Mouse (Mus musculus): ENCODE results near the gene Gm13694.
"Not testable (repeated sequence)": the region's sequence is repeated elsewhere in the genome, so short reads cannot be mapped to it uniquely, and the experiment has no call there.

Gm13694 gene

DNA sequence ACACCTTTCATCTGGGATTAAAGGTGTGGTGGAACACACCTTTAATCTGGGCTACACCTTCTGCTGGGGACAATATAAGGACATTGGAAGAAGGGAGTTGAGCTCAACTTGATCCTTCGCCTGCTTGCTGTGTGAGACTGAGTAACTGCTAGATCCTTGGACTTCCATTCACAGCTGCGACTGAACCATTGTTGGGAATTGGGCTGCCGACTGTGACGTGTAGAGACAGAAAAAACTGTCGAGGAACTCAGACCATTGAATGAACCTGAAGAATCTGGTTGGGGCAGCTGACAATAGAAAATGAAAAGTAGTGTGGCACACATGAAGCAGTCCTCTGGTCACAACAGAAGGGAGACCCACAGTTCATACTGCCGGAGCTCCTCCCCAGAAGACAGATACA lies at the start of gene Gm13694:
TSS of gene Gm13694 (plus strand) at position 301 of the 400 bp plus-strand sequence.
- DNase-seq (ENCODE audit: low read depth, low spot score) = not testable (repeated sequence)

DNA sequence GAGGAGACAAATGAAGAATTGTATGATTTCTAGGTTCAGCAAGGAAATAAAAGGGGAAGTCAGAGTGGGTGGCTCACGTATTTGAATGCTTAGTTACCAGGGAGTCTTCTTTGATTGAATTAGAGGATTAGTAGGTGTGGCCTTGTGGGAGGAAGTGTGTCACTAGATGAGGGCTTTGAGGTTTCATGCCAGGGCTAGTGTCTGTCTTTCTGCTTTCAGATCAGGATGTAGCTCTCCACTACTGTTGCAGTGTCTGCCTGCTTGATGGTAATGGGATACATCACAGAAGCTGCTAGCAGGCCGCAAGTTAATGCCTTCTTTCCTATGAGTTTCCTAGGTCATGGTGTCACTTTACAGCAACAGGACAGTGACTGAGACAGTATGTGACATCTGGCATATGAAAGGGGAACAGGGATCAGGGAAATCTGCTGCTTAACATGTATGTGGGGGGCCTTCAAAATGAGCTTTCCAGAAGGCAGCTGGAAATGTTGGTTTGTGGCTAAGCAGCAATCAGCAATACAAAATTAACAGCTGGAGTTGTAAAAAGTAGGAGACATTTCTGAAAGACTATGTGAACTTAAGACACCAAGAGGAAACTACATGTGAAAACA lies 49.1 kb upstream of the Gm13694 start:
- DNase-seq (ENCODE audit: low read depth, low spot score) = no peak

DNA sequence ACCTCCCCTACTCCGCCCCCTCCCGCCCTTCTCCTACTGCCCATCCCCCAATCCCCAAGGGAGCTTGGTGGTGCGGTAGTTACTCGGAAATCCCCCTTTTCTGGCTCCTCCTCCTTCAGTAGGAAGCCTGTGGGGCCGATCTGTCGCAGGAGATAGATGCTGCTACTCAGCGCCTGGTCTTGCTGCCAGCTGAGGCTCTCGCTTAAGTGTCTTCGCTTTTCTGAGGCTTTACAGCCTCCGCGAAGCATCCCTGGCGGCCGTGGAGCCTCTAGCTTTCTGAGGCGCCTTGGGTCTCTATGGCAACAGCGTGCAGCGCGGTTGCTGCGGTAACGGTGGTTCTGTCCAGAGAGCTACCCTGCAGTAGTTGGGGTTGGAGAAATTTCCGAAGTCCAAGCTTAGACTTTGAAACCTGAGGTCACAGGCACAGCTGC lies 37.8 kb upstream of the Gm13694 start, which contains the start of gene Zswim2:
TSS of gene Zswim2 (minus strand) at position 298 of the 431 bp plus-strand sequence.
- DNase-seq (ENCODE audit: low read depth, low spot score) = peak; percentile 70

DNA sequence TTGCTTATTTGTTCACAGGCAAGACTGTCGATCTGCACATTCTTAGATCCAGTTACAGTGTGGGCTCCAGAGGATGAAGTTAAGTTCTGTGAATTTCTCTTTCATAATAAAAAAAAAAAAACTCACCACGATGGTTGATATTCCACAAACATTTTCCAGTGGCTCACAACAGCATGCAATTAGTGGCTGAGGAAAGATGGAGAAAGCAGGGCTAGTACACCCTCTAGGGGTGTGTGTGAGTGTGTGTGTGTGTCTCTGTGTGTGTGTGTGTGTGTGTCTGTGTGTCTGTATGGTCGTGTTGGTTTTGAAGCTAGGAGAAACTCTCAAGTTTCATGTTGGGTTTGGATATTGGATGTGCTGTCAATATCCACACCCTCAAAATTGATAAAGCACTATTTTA lies 37.4 kb upstream of the Gm13694 start:
- no peak for DNase-seq (ENCODE audit: low read depth, low spot score)

DNA sequence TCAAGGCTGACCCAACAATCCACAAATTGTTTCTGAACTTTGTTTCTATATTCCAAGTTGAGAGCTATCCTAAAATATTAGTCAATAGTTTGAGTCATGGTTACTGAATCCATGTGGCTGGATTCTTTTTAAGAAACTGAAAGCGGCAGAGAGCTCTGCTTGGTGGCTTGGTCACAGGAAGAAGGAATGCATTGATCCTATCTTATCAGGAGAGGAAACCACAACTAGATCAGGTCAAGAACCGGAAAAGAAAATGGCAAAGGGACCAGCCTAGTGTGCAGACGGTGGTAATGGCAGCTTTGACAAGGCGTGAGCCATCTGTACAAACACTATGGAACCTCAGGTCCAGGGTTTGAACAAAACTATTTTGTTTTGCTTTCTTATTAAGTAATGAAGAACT lies 36.9 kb upstream of the Gm13694 start:
- DNase-seq (ENCODE audit: low read depth, low spot score) = no peak

DNA sequence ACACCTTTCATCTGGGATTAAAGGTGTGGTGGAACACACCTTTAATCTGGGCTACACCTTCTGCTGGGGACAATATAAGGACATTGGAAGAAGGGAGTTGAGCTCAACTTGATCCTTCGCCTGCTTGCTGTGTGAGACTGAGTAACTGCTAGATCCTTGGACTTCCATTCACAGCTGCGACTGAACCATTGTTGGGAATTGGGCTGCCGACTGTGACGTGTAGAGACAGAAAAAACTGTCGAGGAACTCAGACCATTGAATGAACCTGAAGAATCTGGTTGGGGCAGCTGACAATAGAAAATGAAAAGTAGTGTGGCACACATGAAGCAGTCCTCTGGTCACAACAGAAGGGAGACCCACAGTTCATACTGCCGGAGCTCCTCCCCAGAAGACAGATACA lies 23.3 kb upstream of the Gm13694 start, which contains the start of gene Gm13698:
TSS of gene Gm13698 (plus strand) at position 301 of the 400 bp plus-strand sequence.
- DNase-seq (ENCODE audit: low read depth, low spot score) = not testable (repeated sequence)

DNA sequence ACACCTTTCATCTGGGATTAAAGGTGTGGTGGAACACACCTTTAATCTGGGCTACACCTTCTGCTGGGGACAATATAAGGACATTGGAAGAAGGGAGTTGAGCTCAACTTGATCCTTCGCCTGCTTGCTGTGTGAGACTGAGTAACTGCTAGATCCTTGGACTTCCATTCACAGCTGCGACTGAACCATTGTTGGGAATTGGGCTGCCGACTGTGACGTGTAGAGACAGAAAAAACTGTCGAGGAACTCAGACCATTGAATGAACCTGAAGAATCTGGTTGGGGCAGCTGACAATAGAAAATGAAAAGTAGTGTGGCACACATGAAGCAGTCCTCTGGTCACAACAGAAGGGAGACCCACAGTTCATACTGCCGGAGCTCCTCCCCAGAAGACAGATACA lies 17.5 kb upstream of the Gm13694 start, which contains the start of gene Gm13693:
TSS of gene Gm13693 (plus strand) at position 301 of the 400 bp plus-strand sequence.
- not testable (repeated sequence) for DNase-seq (ENCODE audit: low read depth, low spot score)

DNA sequence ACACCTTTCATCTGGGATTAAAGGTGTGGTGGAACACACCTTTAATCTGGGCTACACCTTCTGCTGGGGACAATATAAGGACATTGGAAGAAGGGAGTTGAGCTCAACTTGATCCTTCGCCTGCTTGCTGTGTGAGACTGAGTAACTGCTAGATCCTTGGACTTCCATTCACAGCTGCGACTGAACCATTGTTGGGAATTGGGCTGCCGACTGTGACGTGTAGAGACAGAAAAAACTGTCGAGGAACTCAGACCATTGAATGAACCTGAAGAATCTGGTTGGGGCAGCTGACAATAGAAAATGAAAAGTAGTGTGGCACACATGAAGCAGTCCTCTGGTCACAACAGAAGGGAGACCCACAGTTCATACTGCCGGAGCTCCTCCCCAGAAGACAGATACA lies 11.7 kb upstream of the Gm13694 start, which contains the start of gene Gm13695:
TSS of gene Gm13695 (plus strand) at position 301 of the 400 bp plus-strand sequence.
- not testable (repeated sequence) for DNase-seq (ENCODE audit: low read depth, low spot score)

DNA sequence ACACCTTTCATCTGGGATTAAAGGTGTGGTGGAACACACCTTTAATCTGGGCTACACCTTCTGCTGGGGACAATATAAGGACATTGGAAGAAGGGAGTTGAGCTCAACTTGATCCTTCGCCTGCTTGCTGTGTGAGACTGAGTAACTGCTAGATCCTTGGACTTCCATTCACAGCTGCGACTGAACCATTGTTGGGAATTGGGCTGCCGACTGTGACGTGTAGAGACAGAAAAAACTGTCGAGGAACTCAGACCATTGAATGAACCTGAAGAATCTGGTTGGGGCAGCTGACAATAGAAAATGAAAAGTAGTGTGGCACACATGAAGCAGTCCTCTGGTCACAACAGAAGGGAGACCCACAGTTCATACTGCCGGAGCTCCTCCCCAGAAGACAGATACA lies 5.9 kb upstream of the Gm13694 start, which contains the start of gene Gm13696:
TSS of gene Gm13696 (plus strand) at position 301 of the 400 bp plus-strand sequence.
- not testable (repeated sequence) for DNase-seq (ENCODE audit: low read depth, low spot score)

DNA sequence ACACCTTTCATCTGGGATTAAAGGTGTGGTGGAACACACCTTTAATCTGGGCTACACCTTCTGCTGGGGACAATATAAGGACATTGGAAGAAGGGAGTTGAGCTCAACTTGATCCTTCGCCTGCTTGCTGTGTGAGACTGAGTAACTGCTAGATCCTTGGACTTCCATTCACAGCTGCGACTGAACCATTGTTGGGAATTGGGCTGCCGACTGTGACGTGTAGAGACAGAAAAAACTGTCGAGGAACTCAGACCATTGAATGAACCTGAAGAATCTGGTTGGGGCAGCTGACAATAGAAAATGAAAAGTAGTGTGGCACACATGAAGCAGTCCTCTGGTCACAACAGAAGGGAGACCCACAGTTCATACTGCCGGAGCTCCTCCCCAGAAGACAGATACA lies 5.7 kb downstream of the Gm13694 start, which contains the start of gene Gm13697:
TSS of gene Gm13697 (plus strand) at position 301 of the 400 bp plus-strand sequence.
- DNase-seq (ENCODE audit: low read depth, low spot score) = not testable (repeated sequence)

DNA sequence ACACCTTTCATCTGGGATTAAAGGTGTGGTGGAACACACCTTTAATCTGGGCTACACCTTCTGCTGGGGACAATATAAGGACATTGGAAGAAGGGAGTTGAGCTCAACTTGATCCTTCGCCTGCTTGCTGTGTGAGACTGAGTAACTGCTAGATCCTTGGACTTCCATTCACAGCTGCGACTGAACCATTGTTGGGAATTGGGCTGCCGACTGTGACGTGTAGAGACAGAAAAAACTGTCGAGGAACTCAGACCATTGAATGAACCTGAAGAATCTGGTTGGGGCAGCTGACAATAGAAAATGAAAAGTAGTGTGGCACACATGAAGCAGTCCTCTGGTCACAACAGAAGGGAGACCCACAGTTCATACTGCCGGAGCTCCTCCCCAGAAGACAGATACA lies 11.5 kb downstream of the Gm13694 start, which contains the start of gene Gm13691:
TSS of gene Gm13691 (plus strand) at position 301 of the 400 bp plus-strand sequence.
- not testable (repeated sequence) for DNase-seq (ENCODE audit: low read depth, low spot score)

DNA sequence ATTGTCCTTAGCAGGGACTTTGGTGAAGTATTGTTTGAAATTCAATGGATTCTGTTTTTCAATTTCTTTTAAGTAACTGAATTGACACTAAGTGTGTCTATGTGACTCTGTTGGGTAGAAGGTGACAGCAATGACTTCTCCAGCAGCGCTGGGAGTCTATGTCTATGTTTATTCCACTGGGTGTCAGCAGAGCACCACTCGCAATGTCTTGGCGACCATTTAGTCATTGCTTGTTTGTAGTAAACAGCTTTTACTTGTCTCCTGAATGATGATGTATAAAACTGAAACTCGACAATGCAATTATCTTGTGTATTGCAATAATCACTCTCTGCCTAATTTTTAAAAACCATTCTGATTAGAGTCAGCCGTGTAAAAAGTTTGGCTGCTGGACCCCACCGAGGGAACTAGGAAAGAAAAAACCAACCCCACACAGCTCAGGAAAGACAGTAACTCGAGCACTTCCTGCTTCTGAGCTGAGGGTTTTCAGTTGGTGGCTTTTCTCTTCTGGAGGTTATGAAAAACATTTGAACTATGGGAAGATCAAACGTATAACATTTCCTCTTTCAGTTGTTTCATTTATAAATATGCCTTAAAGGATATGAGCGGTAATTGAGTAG lies 15.0 kb downstream of the Gm13694 start:
- not testable (repeated sequence) for DNase-seq (ENCODE audit: low read depth, low spot score)

DNA sequence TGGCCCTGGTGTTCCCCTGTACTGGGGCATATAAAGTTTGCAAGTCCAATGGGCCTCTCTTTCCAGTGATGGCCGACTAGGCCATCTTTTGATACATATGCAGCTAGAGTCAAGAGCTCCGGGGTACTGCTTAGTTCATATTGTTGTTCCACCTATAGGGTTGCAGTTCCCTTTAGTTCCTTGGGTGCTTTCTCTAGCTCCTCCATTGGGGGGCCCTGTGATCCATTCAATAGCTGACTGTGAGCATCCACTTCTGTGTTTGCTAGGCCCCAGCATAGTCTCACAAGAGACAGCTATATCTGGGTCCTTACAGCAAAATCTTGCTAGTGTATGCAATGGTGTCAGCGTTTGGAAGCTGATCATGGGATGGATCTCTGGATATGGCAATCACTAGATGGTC lies 15.8 kb downstream of the Gm13694 start:
- DNase-seq (ENCODE audit: low read depth, low spot score) = not testable (repeated sequence)

DNA sequence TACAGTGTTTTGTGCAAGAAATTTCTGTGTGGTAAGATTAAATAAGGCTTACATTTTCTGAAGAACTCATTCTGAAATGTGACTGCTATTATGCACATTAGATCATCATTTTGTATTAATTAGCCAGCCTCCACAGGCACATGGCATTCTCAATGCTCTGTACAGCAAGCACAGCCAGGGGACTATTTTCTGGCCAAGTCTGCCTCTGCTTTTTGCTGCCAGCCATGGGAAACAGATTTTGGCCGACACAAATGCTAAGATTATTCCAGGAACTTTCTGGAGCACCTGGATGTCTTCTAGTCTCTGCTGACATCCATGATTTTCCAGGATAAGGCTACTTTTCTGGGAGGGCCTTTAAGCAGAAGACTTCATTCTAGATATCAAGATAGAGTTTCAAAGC lies 30.2 kb downstream of the Gm13694 start:
- no peak for DNase-seq (ENCODE audit: low read depth, low spot score)

DNA sequence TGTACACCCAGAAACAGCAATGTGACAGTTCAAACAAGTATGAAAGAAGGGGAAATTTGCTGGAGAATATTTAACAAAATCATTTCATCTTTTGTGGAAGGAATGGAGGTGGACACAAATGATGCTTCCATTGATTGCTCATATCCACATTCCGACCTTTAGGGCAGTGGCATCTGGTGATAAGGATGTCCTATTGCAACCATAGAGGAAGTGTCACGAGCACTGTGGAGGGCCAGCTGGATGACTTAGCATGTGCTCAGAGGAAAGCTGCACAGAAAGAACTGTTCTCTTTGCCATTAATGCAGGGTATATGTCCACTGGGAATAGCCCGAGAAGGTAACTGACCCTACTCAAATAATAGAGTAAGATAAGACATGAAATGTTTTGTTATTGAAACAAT lies 31.1 kb downstream of the Gm13694 start:
- DNase-seq (ENCODE audit: low read depth, low spot score) = no peak

DNA sequence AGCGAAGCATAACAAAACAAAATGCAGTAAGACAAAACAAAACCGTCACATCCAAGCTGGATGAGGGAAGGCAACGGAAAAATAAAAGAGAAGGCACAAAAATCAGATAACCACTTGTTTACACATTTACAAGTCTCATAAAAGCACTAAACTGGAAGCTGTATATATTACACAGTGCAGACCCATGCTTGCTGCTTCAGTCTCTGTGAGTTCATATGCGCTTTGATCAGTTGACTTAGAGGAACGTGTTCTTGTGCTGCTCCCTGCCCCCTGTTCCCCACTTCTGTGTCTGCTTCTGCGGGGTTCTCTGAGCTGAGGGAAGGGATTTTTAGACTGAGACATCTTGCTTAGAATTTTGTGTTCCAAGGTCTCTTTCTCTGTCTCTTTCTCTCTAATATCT lies 35.8 kb downstream of the Gm13694 start:
- DNase-seq (ENCODE audit: low read depth, low spot score) = no peak

DNA sequence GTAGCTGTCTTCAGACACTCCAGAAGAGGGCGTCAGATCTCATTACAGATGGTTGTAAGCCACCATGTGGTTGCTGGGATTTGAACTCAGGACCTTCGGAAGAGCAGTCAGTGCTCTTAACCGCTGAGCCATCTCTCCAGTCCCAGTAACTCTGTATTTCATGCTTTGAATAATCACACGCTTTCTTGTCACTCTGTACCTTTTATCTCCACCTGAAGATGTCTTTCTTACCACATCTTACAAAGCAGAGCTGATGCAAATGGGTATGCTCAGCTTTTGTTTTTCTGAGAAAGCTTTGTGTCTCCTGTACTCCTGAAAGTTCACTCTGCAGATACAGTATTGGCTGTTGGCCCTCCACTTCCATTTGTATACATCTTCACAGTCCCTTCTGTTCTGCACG lies 37.6 kb downstream of the Gm13694 start:
- not testable (repeated sequence) for DNase-seq (ENCODE audit: low read depth, low spot score)

DNA sequence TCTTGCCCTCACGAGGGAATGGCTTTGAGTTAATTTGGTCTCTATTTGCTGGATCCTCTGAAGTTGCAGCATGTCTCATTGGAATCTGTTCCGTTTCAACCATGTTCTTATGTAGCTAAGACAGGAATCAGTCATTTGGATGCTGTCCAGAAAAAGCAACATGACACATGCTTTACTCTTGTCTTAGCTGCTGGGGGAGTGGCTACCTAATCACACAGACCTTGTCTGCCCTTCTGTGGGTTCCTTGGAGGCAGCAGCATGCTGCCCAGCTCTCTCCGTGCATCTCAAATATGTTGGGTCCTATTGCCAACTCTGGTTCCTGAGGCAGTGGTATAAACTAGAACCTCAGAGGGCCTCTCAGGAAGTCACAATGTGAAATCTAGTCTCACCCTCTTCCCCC lies 39.6 kb downstream of the Gm13694 start:
- DNase-seq (ENCODE audit: low read depth, low spot score) = no peak

DNA sequence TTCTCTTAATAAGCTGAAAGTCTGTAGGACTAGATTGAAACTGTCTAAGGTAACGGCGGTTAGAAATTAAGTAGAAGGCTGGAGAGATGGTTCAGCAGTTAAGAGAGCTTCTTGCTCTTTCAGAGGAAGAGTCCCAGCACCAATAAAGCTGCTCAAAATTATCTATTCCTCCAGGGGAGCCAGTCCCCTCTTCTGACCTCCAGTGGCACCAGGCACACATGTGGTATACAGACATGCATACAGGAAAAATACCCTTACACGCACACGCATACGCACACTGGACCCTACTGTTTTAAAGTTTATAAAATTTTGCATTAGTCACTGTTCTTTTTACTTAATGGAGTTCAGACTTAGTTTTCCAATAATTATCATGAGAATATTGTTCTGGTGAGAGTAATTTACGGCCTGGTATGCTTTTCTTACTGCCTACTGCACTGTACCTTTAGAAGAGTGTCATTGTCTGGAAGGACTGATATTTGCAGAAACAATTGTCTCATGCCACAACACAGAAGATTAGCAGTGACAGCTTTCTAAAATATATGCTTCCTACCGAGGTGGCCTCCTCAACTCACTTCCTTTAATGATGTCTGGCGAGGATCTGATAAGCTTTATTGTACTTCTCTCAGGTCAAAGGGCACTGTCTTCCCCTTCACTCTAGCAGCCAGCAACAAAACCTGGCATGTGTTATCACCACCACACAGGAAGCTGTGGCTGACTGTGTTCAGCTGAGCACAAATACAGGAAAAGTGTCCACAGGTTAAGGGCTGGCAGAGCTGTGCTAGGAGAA lies 41.0 kb downstream of the Gm13694 start:
- no peak for DNase-seq (ENCODE audit: low read depth, low spot score)

DNA sequence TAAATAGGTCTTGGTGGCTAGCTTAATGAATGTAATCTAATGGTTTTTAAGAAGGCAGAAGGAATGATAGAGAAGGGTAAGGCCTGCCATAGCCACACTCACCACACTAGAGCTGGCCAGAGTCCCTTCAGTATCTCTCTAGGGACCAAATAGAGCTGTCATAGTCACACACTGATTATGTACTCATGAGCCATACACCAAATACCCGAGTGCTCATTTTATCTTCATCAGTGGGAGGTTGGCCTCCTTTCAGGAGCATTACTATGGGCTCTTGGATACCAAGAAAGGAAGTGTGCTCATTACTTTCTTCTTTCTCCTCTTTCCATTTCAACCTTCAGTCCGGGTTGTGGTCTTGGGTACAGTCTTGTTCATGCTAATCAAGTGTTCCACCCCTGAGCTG lies 43.2 kb downstream of the Gm13694 start:
- no peak for DNase-seq (ENCODE audit: low read depth, low spot score)

DNA sequence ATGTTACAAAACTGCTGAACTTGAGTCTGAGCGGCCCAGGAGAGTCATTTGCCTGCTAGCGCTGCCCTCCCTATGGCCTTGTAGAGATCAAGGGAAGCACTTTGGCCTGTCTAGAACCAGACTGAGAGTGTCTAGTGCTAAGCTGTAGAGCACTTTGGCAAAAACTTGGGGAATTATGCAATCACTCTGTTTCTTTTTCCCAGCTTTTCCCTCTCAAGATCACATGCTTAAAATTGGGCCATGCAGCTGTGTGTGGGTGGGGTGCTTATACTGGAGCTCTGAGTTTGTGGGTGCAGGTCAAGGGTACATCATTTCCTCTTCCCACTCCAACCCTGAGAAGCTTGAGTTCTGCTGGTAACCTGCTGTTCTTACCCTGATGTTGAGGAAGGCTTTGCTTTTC lies 44.2 kb downstream of the Gm13694 start:
- DNase-seq (ENCODE audit: low read depth, low spot score) = no peak

DNA sequence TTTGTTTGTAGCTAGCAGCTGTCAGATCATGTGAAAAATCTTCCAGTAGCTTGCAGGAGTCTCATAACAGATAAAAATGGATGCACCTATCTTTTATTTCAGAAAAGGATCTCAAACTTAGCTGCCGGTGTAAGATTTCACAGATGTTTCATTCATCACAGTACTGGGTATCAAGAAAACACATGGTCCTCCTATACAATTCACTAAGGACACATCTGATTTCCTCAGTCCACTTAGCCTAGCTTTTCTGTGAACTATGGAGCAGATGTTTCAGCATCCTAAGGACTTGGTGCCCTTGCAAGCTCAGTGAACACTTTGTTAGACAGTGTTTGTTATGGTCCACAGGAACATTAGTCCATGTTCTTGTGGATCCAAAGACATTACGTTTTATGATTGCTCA lies 44.6 kb downstream of the Gm13694 start:
- no peak for DNase-seq (ENCODE audit: low read depth, low spot score)
